Mouse (Mus musculus): ENCODE results near the gene Rrp1. TPM values are rescaled to one million over a fixed set of nuclear protein-coding genes. Genes with fewer than 3 reads are reported as not detected.

The Rrp1 gene
- total and polyA plus RNA-seq, 2 experiments from 2014 or later = 86.6 to 177 TPM

- H3K9me3 ChIP-seq (replicated peaks; ENCODE audit: control insufficient read depth, low read length) = no peaks in the 10 kb centered on the region
- no peaks in the 10 kb centered on the region for H3K36me3 ChIP-seq (replicated peaks; ENCODE audit: control insufficient read depth, insufficient read depth, low read length)
- WGBS = 32% methylated on average over 10 of the region's 10 CpGs
- H3K9ac ChIP-seq (replicated peaks; ENCODE audit: low read depth, low read length) = no peak overlapping the region
- peak; percentile 57; the same call in 1 of the 2 replicates for ATAC-seq (ENCODE audit: insufficient read depth, low read depth)
- no peak overlapping the region for H3K4me3 ChIP-seq (ENCODE audit: low read depth, low read length)
- 0 out of 2 replicates have a peak, but pooled peaks cover 4% of the 10 kb centered on the region for H3K4me1 ChIP-seq (ENCODE audit: control insufficient read depth, insufficient read depth)
- no peak for TF ChIP-seq CTCF (IDR thresholded peaks at IDR 0.05; ENCODE audit: low read depth)
- TF ChIP-seq EP300 (IDR thresholded peaks at IDR 0.05; ENCODE audit: low read depth) = no peak
- H3K27ac ChIP-seq (ENCODE audit: low read depth) = peak overlapping the region; percentile 26; the same call in 1 of the 2 replicates
- H3K4me2 ChIP-seq (ENCODE audit: low read depth, low read length) = 0 out of 2 replicates have a peak overlapping the region, but pooled peaks have one; percentile 10
- no peaks in the 10 kb centered on the region for H3K27me3 ChIP-seq (ENCODE audit: control insufficient read depth, insufficient read depth, low read length)
- DNase-seq (ENCODE audit: low spot score) = no peak
These were observed 44.9 kb upstream of the Rrp1 start for GRCm38 (mm10) chr10:78457495-78458347.

- Histone ChIP-seq H3K9me3 (replicated peaks; ENCODE audit: control insufficient read depth, low read length) (no peaks in the 10 kb centered on the region), H3K4me2 (ENCODE audit: low read depth, low read length) (no peak overlapping the region), H3K36me3 (replicated peaks; ENCODE audit: control insufficient read depth, insufficient read depth, low read length) (no peaks in the 10 kb centered on the region), H3K27ac (ENCODE audit: low read depth) (no peak overlapping the region), H3K27me3 (ENCODE audit: control insufficient read depth, insufficient read depth, low read length) (no peaks in the 10 kb centered on the region), H3K4me3 (ENCODE audit: low read depth, low read length) (no peak overlapping the region), H3K9ac (replicated peaks; ENCODE audit: low read depth, low read length) (no peak overlapping the region), H3K4me1 (ENCODE audit: control insufficient read depth, insufficient read depth) (0 out of 2 replicates have a peak, but pooled peaks cover 7% of the 10 kb centered on the region)
- TF ChIP-seq EP300 (IDR thresholded peaks at IDR 0.05; ENCODE audit: low read depth) (no peak), CTCF (IDR thresholded peaks at IDR 0.05; ENCODE audit: low read depth) (no peak)
- DNase-seq (ENCODE audit: low spot score) (no peak), ATAC-seq (ENCODE audit: insufficient read depth, low read depth) (no peak)
- 77% methylated on average over 13 of the region's 13 CpGs for WGBS
These were observed 43.9 kb upstream of the Rrp1 start for GRCm38 (mm10) chr10:78456696-78457095.

- no peak overlapping the region for H3K9ac ChIP-seq (replicated peaks; ENCODE audit: low read depth, low read length)
- DNase-seq (ENCODE audit: low spot score) = no peak
- H3K9me3 ChIP-seq (replicated peaks; ENCODE audit: control insufficient read depth, low read length) = no peaks in the 10 kb centered on the region
- no peak overlapping the region for H3K27ac ChIP-seq (ENCODE audit: low read depth)
- H3K36me3 ChIP-seq (replicated peaks; ENCODE audit: control insufficient read depth, insufficient read depth, low read length) = peaks cover 26% of the 10 kb centered on the region
- H3K4me3 ChIP-seq (ENCODE audit: low read depth, low read length) = no peak overlapping the region
- no peak for ATAC-seq (ENCODE audit: insufficient read depth, low read depth)
- TF ChIP-seq EP300 (IDR thresholded peaks at IDR 0.05; ENCODE audit: low read depth) = no peak
- TF ChIP-seq CTCF (IDR thresholded peaks at IDR 0.05; ENCODE audit: low read depth) = no peak
- 53% methylated on average over 4 of the region's 4 CpGs for WGBS
- H3K4me2 ChIP-seq (ENCODE audit: low read depth, low read length) = no peak overlapping the region
- no peaks in the 10 kb centered on the region for H3K27me3 ChIP-seq (ENCODE audit: control insufficient read depth, insufficient read depth, low read length)
- 0 out of 2 replicates have a peak, but pooled peaks cover 7% of the 10 kb centered on the region for H3K4me1 ChIP-seq (ENCODE audit: control insufficient read depth, insufficient read depth)
These were observed 39.8 kb upstream of the Rrp1 start for GRCm38 (mm10) chr10:78452641-78453040.

GRCm38 (mm10) chr10:78450761-78451160, 37.9 kb upstream of the Rrp1 start:
- H3K27ac ChIP-seq (ENCODE audit: low read depth) = no peak overlapping the region
- no peak overlapping the region for H3K4me2 ChIP-seq (ENCODE audit: low read depth, low read length)

GRCm38 (mm10) chr10:78447396-78447795, 34.6 kb upstream of the Rrp1 start:
- 78% methylated on average over 3 of the region's 3 CpGs for WGBS
- ATAC-seq (ENCODE audit: insufficient read depth, low read depth) = no peak
- H3K4me1 ChIP-seq (ENCODE audit: control insufficient read depth, insufficient read depth) = no peaks in the 10 kb centered on the region
- no peak overlapping the region for H3K27ac ChIP-seq (ENCODE audit: low read depth)
- H3K36me3 ChIP-seq (replicated peaks; ENCODE audit: control insufficient read depth, insufficient read depth, low read length) = peaks cover 47% of the 10 kb centered on the region
- DNase-seq (ENCODE audit: low spot score) = no peak
- no peak overlapping the region for H3K9ac ChIP-seq (replicated peaks; ENCODE audit: low read depth, low read length)
- no peaks in the 10 kb centered on the region for H3K27me3 ChIP-seq (ENCODE audit: control insufficient read depth, insufficient read depth, low read length)
- H3K9me3 ChIP-seq (replicated peaks; ENCODE audit: control insufficient read depth, low read length) = no peaks in the 10 kb centered on the region
- H3K4me3 ChIP-seq (ENCODE audit: low read depth, low read length) = no peak overlapping the region
- no peak overlapping the region for H3K4me2 ChIP-seq (ENCODE audit: low read depth, low read length)
- TF ChIP-seq CTCF (IDR thresholded peaks at IDR 0.05; ENCODE audit: low read depth) (no peak), EP300 (IDR thresholded peaks at IDR 0.05; ENCODE audit: low read depth) (no peak)

More at GRCm38 (mm10) chr10:78450761-78451160, 37.9 kb upstream of the Rrp1 start:
- Histone ChIP-seq H3K36me3 (replicated peaks; ENCODE audit: control insufficient read depth, insufficient read depth, low read length) (peaks cover 39% of the 10 kb centered on the region), H3K9ac (replicated peaks; ENCODE audit: low read depth, low read length) (no peak overlapping the region), H3K9me3 (replicated peaks; ENCODE audit: control insufficient read depth, low read length) (no peaks in the 10 kb centered on the region), H3K27me3 (ENCODE audit: control insufficient read depth, insufficient read depth, low read length) (no peaks in the 10 kb centered on the region), H3K4me3 (ENCODE audit: low read depth, low read length) (no peak overlapping the region), H3K4me1 (ENCODE audit: control insufficient read depth, insufficient read depth) (0 out of 2 replicates have a peak, but pooled peaks cover 7% of the 10 kb centered on the region)
- WGBS = 94% methylated on average over 5 of the region's 5 CpGs
- ATAC-seq (ENCODE audit: insufficient read depth, low read depth) (no peak), DNase-seq (ENCODE audit: low spot score) (no peak)
- TF ChIP-seq EP300 (IDR thresholded peaks at IDR 0.05; ENCODE audit: low read depth) = no peak
- TF ChIP-seq CTCF (IDR thresholded peaks at IDR 0.05; ENCODE audit: low read depth) = no peak
